Mouse (Mus musculus) CH12.LX (cell line): ENCODE data around the gene Exosc2. TPM values are rescaled to one million over a fixed set of nuclear protein-coding genes. Genes with fewer than 3 reads are reported as not detected.

Experiments used
- DNase-seq: peaks from one replicate; pipeline ENCODE4 v3.0.0-alpha.2; 2013; ENCODE audit errors: extremely low read depth
- H3K27ac ChIP-seq: 2 replicates; pipeline ENCODE4 v1.5.1; 2012; ENCODE audit warnings: low read depth, mild to moderate bottlenecking, control low read depth, moderate library complexity; ENCODE audit not compliant: insufficient read depth
- H3K27me3 ChIP-seq: replicated peaks from 2 replicates; pipeline ENCODE3; 2012; ENCODE audit warnings: inconsistent platforms
- H3K36me3 ChIP-seq, 2 experiments: replicated peaks in 1 of 2; 2 replicates each; pipeline versions ENCODE3 to v1.6.1; 2012; ENCODE audit warnings: inconsistent platforms in 1 of 2, low read length in 1 of 2, mild to moderate bottlenecking in 1 of 2, mixed read lengths in 1 of 2, moderate library complexity in 1 of 2; ENCODE audit not compliant: control insufficient read depth in 1 of 2, insufficient read depth in 1 of 2
- H3K4me1 ChIP-seq, 2 experiments: 2 replicates each; pipeline ENCODE4 v1.6.1; 2012; ENCODE audit warnings: inconsistent platforms in 1 of 2, moderate library complexity in 1 of 2; ENCODE audit not compliant: insufficient read depth in 2 of 2, control insufficient read depth in 1 of 2
- H3K4me2 ChIP-seq: 2 replicates; pipeline ENCODE4 v1.6.1; 2012; ENCODE audit warnings: low read depth, mild to moderate bottlenecking, control low read depth; ENCODE audit not compliant: poor library complexity, insufficient read depth, severe bottlenecking
- H3K4me3 ChIP-seq, 3 experiments: fragments of 150-350 bp in 1 of 3; sonication (generic) in 1 of 3; replicated peaks in 1 of 3; 2 replicates each; pipeline versions ENCODE3 to v1.5.1; 2011 to 2012; ENCODE audit warnings: low read depth in 2 of 3, low read length in 2 of 3, mild to moderate bottlenecking in 2 of 3, moderate library complexity in 2 of 3, control low read depth in 1 of 3, improper control_type of control experiment in 1 of 3, inconsistent platforms in 1 of 3, mixed read lengths in 1 of 3; ENCODE audit not compliant: poor library complexity in 1 of 3
- H3K79me2 ChIP-seq: replicated peaks from 2 replicates; pipeline ENCODE4 v1.6.1; 2012; ENCODE audit warnings: mild to moderate bottlenecking, moderate library complexity; ENCODE audit not compliant: control insufficient read depth, poor library complexity, insufficient read depth, severe bottlenecking; ENCODE audit errors: extremely low read depth
- H3K9ac ChIP-seq: 2 replicates; pipeline ENCODE4 v1.6.1; 2012; ENCODE audit warnings: low read depth, mild to moderate bottlenecking, control low read depth, moderate library complexity; ENCODE audit not compliant: insufficient read depth
- H3K9me3 ChIP-seq: replicated peaks from 2 replicates; pipeline ENCODE3; 2012; ENCODE audit warnings: low read length, inconsistent platforms, mixed read lengths
- BHLHE40 ChIP-seq: IDR thresholded peaks from 2 replicates; pipeline ENCODE4 v1.6.1; 2011; ENCODE audit warnings: mild to moderate bottlenecking, low read depth, low read length, improper control_type of control experiment
- CHD1 ChIP-seq: IDR thresholded peaks from 2 replicates; pipeline ENCODE4 v1.6.1; 2012; ENCODE audit warnings: low read depth, low read length, improper control_type of control experiment, inconsistent platforms
- CHD2 ChIP-seq: IDR thresholded peaks from 2 replicates; pipeline ENCODE4 v1.6.1; 2011; ENCODE audit warnings: low read length, improper control_type of control experiment
- CTCF ChIP-seq, 2 experiments: IDR thresholded peaks in 1 of 2; conservative IDR thresholded peaks in 1 of 2; 2 replicates each; pipeline ENCODE4 v1.5.1; 2011 to 2012; ENCODE audit warnings: low read depth in 2 of 2, low read length in 2 of 2, improper control_type of control experiment in 1 of 2, inconsistent platforms in 1 of 2, mild to moderate bottlenecking in 1 of 2, moderate library complexity in 1 of 2
- E2F4 ChIP-seq: IDR thresholded peaks from 2 replicates; pipeline ENCODE4 v1.6.1; 2011; ENCODE audit warnings: low read depth, low read length, improper control_type of control experiment; ENCODE audit not compliant: insufficient replicate concordance
- ELF1 ChIP-seq: IDR thresholded peaks from 2 replicates; pipeline ENCODE4 v1.6.1; 2014; ENCODE audit warnings: low read depth, mild to moderate bottlenecking, inconsistent platforms, low read length, improper control_type of control experiment
- EP300 ChIP-seq: IDR thresholded peaks from 2 replicates; pipeline ENCODE4 v1.6.1; 2011; ENCODE audit warnings: low read length, improper control_type of control experiment
- ETS1 ChIP-seq: conservative IDR thresholded peaks from 2 replicates; pipeline ENCODE4 v1.6.1; 2012; ENCODE audit warnings: low read depth, mild to moderate bottlenecking, inconsistent platforms, low read length, improper control_type of control experiment, moderate library complexity
- GABPA ChIP-seq: IDR thresholded peaks from 2 replicates; pipeline ENCODE4 v1.6.1; 2012; ENCODE audit warnings: low read depth, low read length, improper control_type of control experiment, inconsistent platforms; ENCODE audit not compliant: insufficient replicate concordance
- HCFC1 ChIP-seq: IDR thresholded peaks from 2 replicates; pipeline ENCODE4 v1.6.1; 2012; ENCODE audit warnings: low read depth, mild to moderate bottlenecking, inconsistent platforms, low read length, improper control_type of control experiment
- IRF4 ChIP-seq: IDR thresholded peaks from 2 replicates; pipeline ENCODE4 v1.6.1; 2014; ENCODE audit warnings: low read depth, mild to moderate bottlenecking, inconsistent platforms, low read length, improper control_type of control experiment
- JUN ChIP-seq: IDR thresholded peaks from 2 replicates; pipeline ENCODE4 v1.6.1; 2011; ENCODE audit warnings: low read depth, mild to moderate bottlenecking, low read length, improper control_type of control experiment, moderate library complexity; ENCODE audit not compliant: insufficient read depth
- JUND ChIP-seq: conservative IDR thresholded peaks from 2 replicates; pipeline ENCODE4 v1.6.1; 2011; ENCODE audit warnings: low read depth, low read length, improper control_type of control experiment
- KAT2A ChIP-seq: IDR thresholded peaks from 2 replicates; pipeline ENCODE4 v1.6.1; 2012; ENCODE audit warnings: low read length, improper control_type of control experiment, inconsistent platforms; ENCODE audit not compliant: insufficient replicate concordance
- MAFK ChIP-seq: IDR thresholded peaks from 2 replicates; pipeline ENCODE4 v1.6.1; 2011; ENCODE audit warnings: low read length, improper control_type of control experiment; ENCODE audit not compliant: insufficient replicate concordance
- MAX ChIP-seq: IDR thresholded peaks from 2 replicates; pipeline ENCODE4 v1.6.1; 2011; ENCODE audit warnings: low read length, improper control_type of control experiment
- MAZ ChIP-seq: IDR thresholded peaks from 2 replicates; pipeline ENCODE4 v1.6.1; 2012; ENCODE audit warnings: low read depth, mild to moderate bottlenecking, inconsistent platforms, low read length, improper control_type of control experiment, moderate library complexity
- MEF2A ChIP-seq: IDR thresholded peaks from 2 replicates; pipeline ENCODE4 v1.6.1; 2014; ENCODE audit warnings: low read depth, mild to moderate bottlenecking, inconsistent platforms, low read length, improper control_type of control experiment, borderline replicate concordance
- MXI1 ChIP-seq: IDR thresholded peaks from 2 replicates; pipeline ENCODE4 v1.6.1; 2011; ENCODE audit warnings: mild to moderate bottlenecking, low read depth, low read length, improper control_type of control experiment
- MYC ChIP-seq: IDR thresholded peaks from 2 replicates; pipeline ENCODE4 v1.6.1; 2011; ENCODE audit warnings: low read depth, mild to moderate bottlenecking, improper control_type of control experiment, low read length
- NELFE ChIP-seq: IDR thresholded peaks from 2 replicates; pipeline ENCODE4 v1.6.1; 2011; ENCODE audit warnings: low read depth, low read length, improper control_type of control experiment
- NRF1 ChIP-seq: IDR thresholded peaks from 2 replicates; pipeline ENCODE4 v1.6.1; 2014; ENCODE audit warnings: low read depth, mild to moderate bottlenecking, inconsistent platforms, low read length, improper control_type of control experiment, moderate library complexity
- PAX5 ChIP-seq: IDR thresholded peaks from 2 replicates; pipeline ENCODE4 v1.6.1; 2012; ENCODE audit warnings: low read length, inconsistent platforms, mixed read lengths
- POLR2A ChIP-seq: IDR thresholded peaks from 2 replicates; pipeline ENCODE4 v1.6.1; 2011; ENCODE audit warnings: low read depth, mild to moderate bottlenecking, improper control_type of control experiment, low read length
- POLR2AphosphoS2 ChIP-seq: IDR thresholded peaks from 2 replicates; pipeline ENCODE4 v1.6.1; 2011; ENCODE audit warnings: low read depth, low read length, improper control_type of control experiment
- RAD21 ChIP-seq: IDR thresholded peaks from 2 replicates; pipeline ENCODE4 v1.6.1; 2011; ENCODE audit warnings: low read depth, mild to moderate bottlenecking, low read length, improper control_type of control experiment, moderate library complexity
- RCOR1 ChIP-seq: conservative IDR thresholded peaks from 2 replicates; pipeline ENCODE4 v1.6.1; 2012; ENCODE audit warnings: low read depth, mild to moderate bottlenecking, inconsistent platforms, low read length, improper control_type of control experiment
- SIN3A ChIP-seq: IDR thresholded peaks from 2 replicates; pipeline ENCODE4 v1.6.1; 2012; ENCODE audit warnings: low read length, improper control_type of control experiment, inconsistent platforms
- SMC3 ChIP-seq: IDR thresholded peaks from 2 replicates; pipeline ENCODE4 v1.6.1; 2011; ENCODE audit warnings: low read depth, low read length, improper control_type of control experiment
- TBP ChIP-seq: conservative IDR thresholded peaks from 2 replicates; pipeline ENCODE4 v1.6.1; 2011; ENCODE audit warnings: low read depth, low read length, improper control_type of control experiment
- TCF12 ChIP-seq: IDR thresholded peaks from 2 replicates; pipeline ENCODE4 v1.6.1; 2014; ENCODE audit warnings: low read depth, mild to moderate bottlenecking, inconsistent platforms, low read length, improper control_type of control experiment
- UBTF ChIP-seq: IDR thresholded peaks from 2 replicates; pipeline ENCODE4 v1.6.1; 2012; ENCODE audit warnings: low read depth, mild to moderate bottlenecking, inconsistent platforms, low read length, improper control_type of control experiment, moderate library complexity
- USF1 ChIP-seq: IDR thresholded peaks from 2 replicates; pipeline ENCODE4 v1.6.1; 2014; ENCODE audit warnings: low read depth, mild to moderate bottlenecking, inconsistent platforms, low read length, improper control_type of control experiment
- USF2 ChIP-seq: conservative IDR thresholded peaks from 2 replicates; pipeline ENCODE4 v1.6.1; 2011; ENCODE audit warnings: low read depth, low read length, improper control_type of control experiment
- ZC3H11A ChIP-seq: IDR thresholded peaks from 2 replicates; pipeline ENCODE4 v1.6.1; 2012; ENCODE audit warnings: low read depth, mild to moderate bottlenecking, inconsistent platforms, low read length, improper control_type of control experiment
- ZKSCAN1 ChIP-seq: IDR thresholded peaks from 2 replicates; pipeline ENCODE4 v1.6.1; 2012; ENCODE audit warnings: low read depth, inconsistent platforms, low read length, improper control_type of control experiment, borderline replicate concordance
- ZMIZ1 ChIP-seq: IDR thresholded peaks from 2 replicates; pipeline ENCODE4 v1.6.1; 2012; ENCODE audit warnings: low read depth, mild to moderate bottlenecking, inconsistent platforms, low read length, improper control_type of control experiment
- ZNF384 ChIP-seq: IDR thresholded peaks from 2 replicates; pipeline ENCODE4 v1.6.1; 2012; ENCODE audit warnings: low read depth, low read length, improper control_type of control experiment, inconsistent platforms
- dilution Hi-C: fragments of 300-500 bp; cut with MboI; formaldehyde crosslinking; loops from 2 replicates; pipeline ENCODE4 v1.14.3; 2020; ENCODE audit warnings: low sequenced_read_pairs; ENCODE audit not compliant: extremely low pct_unique_long_range_greater_than_20kb, extremely low pct_ligation_motif_present
- in situ Hi-C: fragments of 300-500 bp; cut with MboI; formaldehyde crosslinking; loops from 3 replicates; pipeline ENCODE4 v1.14.3; 2019; ENCODE audit warnings: low sequenced_read_pairs, low pct_ligation_motif_present, low pct_unique_long_range_greater_than_20kb, mixed read lengths
- polyA plus RNA-seq: library from polyadenylated mRNA; unstranded; fragments of >175 nt; gene quantifications from 2 replicates; pipeline ENCODE4 v1.2.1, GENCODE M21; 2012; ENCODE audit warnings: low read depth; ENCODE audit not compliant: insufficient read length
- total RNA-seq, 2 experiments: library from RNA; depleted of rRNA; stranded (reverse); fragments of 300-350 nt in 1 of 2; fragments of >200 nt in 1 of 2; gene quantifications; 2 replicates each; pipeline ENCODE4 v1.2.3; 2012 to 2014

Gene Exosc2
- total RNA-seq (2012; rRNA removed) (104 and 139 TPM in 2 replicates), total RNA-seq (2014; rRNA removed) (167 and 183 TPM in 2 replicates), polyA plus RNA-seq (110 and 134 TPM in 2 replicates)

GRCm38 (mm10) chr2:31670551-31671035 lies at the start of gene Exosc2:
Gene Exosc2, plus strand, starts transcription at chr2:31670715.
- dilution Hi-C loops: no loop called here
- Histone ChIP-seq H3K4me3 (peak within 1 kb of the TSS; percentile 81 to 94 (median 91)), H3K9me3 (no peaks in the 10 kb centered on the region), H3K9ac (peak within 1 kb of the TSS; percentile 84), H3K27ac (0 out of 2 replicates have a peak within 1 kb of the TSS, but pooled peaks have one; percentile 27), H3K4me2 (peak within 1 kb of the TSS; percentile 76), H3K27me3 (no peaks in the 10 kb centered on the region), H3K4me1 (peaks cover 12 to 44% of the 10 kb centered on the region in 2 experiments), H3K79me2 (peaks cover 25% of the 10 kb centered on the region), H3K36me3 (peaks cover 34 to 37% of the 10 kb centered on the region in 2 experiments)
- peak; percentile 98 for DNase-seq
- in situ Hi-C loops: no loop called here
- TF ChIP-seq USF2 (no peak; the same call in 1 of the 2 replicates), TCF12 (peak; percentile 89), NELFE (peak; percentile 96), USF1 (no peak), KAT2A (peak; percentile 84; the same call in 1 of the 2 replicates), MYC (peak; percentile 97), ZMIZ1 (peak; percentile 91), MAZ (no peak), HCFC1 (peak; percentile 94), E2F4 (peak; percentile 95; the same call in 1 of the 2 replicates), ZC3H11A (no peak), UBTF (peak; percentile 72), MAX (peak; percentile 95), SMC3 (no peak), POLR2AphosphoS2 (peak; percentile 90; the same call in 1 of the 2 replicates), GABPA (peak; percentile 14; the same call in 1 of the 2 replicates), IRF4 (no peak), RCOR1 (peak; percentile 99), MAFK (no peak), ZNF384 (no peak), SIN3A (peak; percentile 71; the same call in 1 of the 2 replicates), PAX5 (no peak), POLR2A (peak; percentile 96), CHD2 (peak; percentile 50; the same call in 1 of the 2 replicates), MEF2A (peak; percentile 26; the same call in 1 of the 2 replicates), JUN (no peak), RAD21 (no peak), BHLHE40 (peak; percentile 50; the same call in 1 of the 2 replicates), ZKSCAN1 (no peak), TBP (peak; percentile 92), MXI1 (peak; percentile 98), CHD1 (no peak), CTCF (conservative IDR thresholded peaks at IDR 0.05 in 1 of 2, IDR thresholded peaks at IDR 0.05 in 1 of 2; ENCODE audit: low read depth in 2 of 2, low read length in 2 of 2) (no peak), ETS1 (no peak), ELF1 (peak; percentile 67; the same call in 1 of the 2 replicates), JUND (no peak), EP300 (no peak), NRF1 (peak; percentile 96)
- TF ChIP-seq, all 38 proteins: peak for 21
